7 mouse cellular contexts compared by ENCODE assay signal in genomic region chr10:79881981-79882380, GRCm38 (mm10). TPM values are rescaled to one million over a fixed set of nuclear protein-coding genes. Genes with fewer than 3 reads are reported as not detected.
DNase-seq lines count a peak whose midpoint lies in the region; ATAC-seq and TF ChIP-seq lines count a peak whose summit lies in the region.

No protein-coding gene starts in this region.

- peak overlapping the region; percentile 59 for H3K4me2 ChIP-seq in liver, embryonic 15.5 days
- H3K4me2 ChIP-seq in stomach, postnatal 0 days (replicated peaks; ENCODE audit: low read depth): peak overlapping the region; percentile 27; the same call in 1 of the 2 replicates

- 2% methylated on average over 22 of the region's 22 CpGs for WGBS in liver, embryonic 15.5 days (ENCODE audit: insufficient replicate concordance)
- WGBS in stomach, postnatal 0 days: 9% methylated on average over 21 of the region's 22 CpGs

- H3K9me3 ChIP-seq in E14TG2a.4 (ENCODE audit: low read length) (peaks cover 1% of the 10 kb centered on the region; the same call in 1 of the 2 replicates), ES-E14 (ENCODE audit: control insufficient read depth, insufficient read depth, low read depth, low read length) (no peaks in the 10 kb centered on the region)
- no peaks in the 10 kb centered on the region for H3K9me3 ChIP-seq in liver, embryonic 15.5 days (replicated peaks)
- no peaks in the 10 kb centered on the region for H3K9me3 ChIP-seq in stomach, postnatal 0 days (ENCODE audit: control insufficient read depth, low read length)

- no peak for DNase-seq in ES-E14 (ENCODE audit: low read depth, low spot score)
- DNase-seq in heart, postnatal 4 days: peak; percentile 40
- no peak for DNase-seq in stomach, postnatal 0 days (ENCODE audit: low spot score)
- DNase-seq in gastrocnemius, postnatal 36 days: no peak
- no peak for DNase-seq in spleen, postnatal 36 days (ENCODE audit: low spot score in 2 of 2)

- H3K27ac ChIP-seq in ES-E14 (ENCODE audit: insufficient read depth, low read depth, low read length, poor library complexity, severe bottlenecking): no peak overlapping the region
- H3K27ac ChIP-seq in liver, embryonic 15.5 days (replicated peaks): no peak overlapping the region
- no peak overlapping the region for H3K27ac ChIP-seq in stomach, postnatal 0 days (replicated peaks)

- peaks cover 65% of the 10 kb centered on the region for H3K4me1 ChIP-seq in E14TG2a.4 (replicated peaks; ENCODE audit: low read depth, low read length)
- H3K4me1 ChIP-seq in ES-E14 (ENCODE audit: control insufficient read depth in 2 of 2, insufficient read depth in 2 of 2, low read length in 2 of 2, poor library complexity in 1 of 2): peaks cover 0 to 19% of the 10 kb centered on the region in 2 experiments; a peak in 1 of 4 replicates
- peaks cover 61% of the 10 kb centered on the region for H3K4me1 ChIP-seq in liver, embryonic 15.5 days (replicated peaks)
- no peaks in the 10 kb centered on the region; the same call in none of the 2 replicates for H3K4me1 ChIP-seq in stomach, postnatal 0 days (replicated peaks; ENCODE audit: control insufficient read depth, insufficient read depth)

- peak overlapping the region; percentile 58 for H3K4me3 ChIP-seq in E14TG2a.4 (replicated peaks; ENCODE audit: low read length)
- peak overlapping the region in 1 of 2 experiments; percentile 47; a peak in 1 of 4 replicates for H3K4me3 ChIP-seq in ES-E14 (ENCODE audit: insufficient read depth in 1 of 2, low read depth in 1 of 2, low read length in 2 of 2, poor library complexity in 1 of 2, severe bottlenecking in 1 of 2)
- peak overlapping the region; percentile 39 for H3K4me3 ChIP-seq in liver, embryonic 15.5 days (replicated peaks)
- no peak overlapping the region for H3K4me3 ChIP-seq in stomach, postnatal 0 days (ENCODE audit: low read depth, low read length)

- 0 out of 2 replicates have a peak overlapping the region, but pooled peaks have one; percentile 28 for H3K9ac ChIP-seq in ES-E14 (ENCODE audit: insufficient read depth, low read depth, low read length, poor library complexity, severe bottlenecking)
- H3K9ac ChIP-seq in liver, embryonic 15.5 days: no peak overlapping the region
- 0 out of 2 replicates have a peak overlapping the region, but pooled peaks have one; percentile 18 for H3K9ac ChIP-seq in stomach, postnatal 0 days (ENCODE audit: low read length)

- no peak for TF ChIP-seq CTCF in E14TG2a.4 (conservative IDR thresholded peaks at IDR 0.05; ENCODE audit: low read length)
- TF ChIP-seq CTCF in stomach, postnatal 0 days (IDR thresholded peaks at IDR 0.05; ENCODE audit: low read depth): no peak

- no peaks in the 10 kb centered on the region for H3K36me3 ChIP-seq in E14TG2a.4 (ENCODE audit: insufficient read depth, low read length)
- no peaks in the 10 kb centered on the region for H3K36me3 ChIP-seq in ES-E14 (ENCODE audit: control insufficient read depth, insufficient read depth, low read length, poor library complexity, severe bottlenecking)
- H3K36me3 ChIP-seq in liver, embryonic 15.5 days (replicated peaks): no peaks in the 10 kb centered on the region
- no peaks in the 10 kb centered on the region for H3K36me3 ChIP-seq in stomach, postnatal 0 days (ENCODE audit: control insufficient read depth, insufficient read depth, low read length)

- peaks cover 51% of the 10 kb centered on the region for H3K27me3 ChIP-seq in E14TG2a.4 (ENCODE audit: insufficient read depth, low read length)
- peaks cover 40% of the 10 kb centered on the region for H3K27me3 ChIP-seq in liver, embryonic 15.5 days
- no peaks in the 10 kb centered on the region for H3K27me3 ChIP-seq in stomach, postnatal 0 days (ENCODE audit: control insufficient read depth, insufficient read depth, low read length)

- 0 out of 2 replicates have a peak, but pooled peaks have one; percentile 23 for ATAC-seq in liver, embryonic 15.5 days (ENCODE audit: insufficient read depth)
- peak; percentile 36 for ATAC-seq in stomach, postnatal 0 days (ENCODE audit: low FRiP score, low TSS enrichment)

- in situ Hi-C loops in ES-E14 (cut with MboI; ENCODE audit: low sequenced_read_pairs in 2 of 2, unreplicated experiment in 2 of 2): no loop called here

- no peak for TF ChIP-seq EP300 in stomach, postnatal 0 days (optimal IDR thresholded peaks at IDR 0.05)

- intact Hi-C loops in gastrocnemius, postnatal 36 days (cut with DNase I): loop anchor here (5.0 kb wide), 1 partner anchor 50 kb away; no protein-coding TSS in a partner anchor

TF ChIP-seq in ES-E14, 5 proteins besides CTCF, POLR2A, EP300 and RAD21:
- TF ChIP-seq CHD2 (IDR thresholded peaks at IDR 0.05; ENCODE audit: low read depth, low read length): no peak
- no peak for TF ChIP-seq HCFC1 (IDR thresholded peaks at IDR 0.05; ENCODE audit: borderline replicate concordance, insufficient read depth, low read length)
- no peak for TF ChIP-seq ZC3H11A (IDR thresholded peaks at IDR 0.05; ENCODE audit: borderline replicate concordance, low read depth, low read length)
- no peak for TF ChIP-seq ZNF384 (IDR thresholded peaks at IDR 0.05; ENCODE audit: low read depth, low read length)
- TF ChIP-seq MAFK (IDR thresholded peaks at IDR 0.05; ENCODE audit: insufficient read depth, low read depth, low read length): no peak

RNA-seq across cellular contexts. Expression of gene Elane, which starts 4.1 kb away (rescaled TPM):
- not detected in 2 replicates for total RNA-seq in ES-E14 (2012; rRNA removed)
- total RNA-seq in heart, postnatal 4 days (2021): not detected
- 211 and 227 TPM in 2 replicates for polyA plus RNA-seq in liver, embryonic 15.5 days (2015; fragmentation: Nextera tagmentation; extraction: Ambion mirVana)
- polyA plus RNA-seq in stomach, postnatal 0 days (2015; fragmentation: Nextera tagmentation; extraction: Ambion mirVana): 0.30 and 0.55 TPM in 2 replicates
- total RNA-seq in gastrocnemius, postnatal 36 days (2021): not detected

RNA-seq across cellular contexts. Expression of gene Plppr3, which starts 7.5 kb away (rescaled TPM):
- total RNA-seq in ES-E14 (2012; rRNA removed): 3.7 and 7.8 TPM in 2 replicates
- 1 to 10 TPM; 2.5 to 2.9 TPM for total RNA-seq in heart, postnatal 4 days (2021)
- 5.8 and 6.1 TPM in 2 replicates for polyA plus RNA-seq in liver, embryonic 15.5 days (2015; fragmentation: Nextera tagmentation; extraction: Ambion mirVana)
- polyA plus RNA-seq in stomach, postnatal 0 days (2015; fragmentation: Nextera tagmentation; extraction: Ambion mirVana): 5.5 and 7.0 TPM in 2 replicates
- total RNA-seq in gastrocnemius, postnatal 36 days (2021): not detected

RNA-seq across cellular contexts. Expression of gene Prtn3, which starts 7.7 kb away (rescaled TPM):
- 1.0 and 1.3 TPM in 2 replicates for total RNA-seq in ES-E14 (2012; rRNA removed)
- not detected for total RNA-seq in heart, postnatal 4 days (2021)
- polyA plus RNA-seq in liver, embryonic 15.5 days (2015; fragmentation: Nextera tagmentation; extraction: Ambion mirVana): 112 and 131 TPM in 2 replicates
- 0.86 and 0.87 TPM in 2 replicates for polyA plus RNA-seq in stomach, postnatal 0 days (2015; fragmentation: Nextera tagmentation; extraction: Ambion mirVana)
- total RNA-seq in gastrocnemius, postnatal 36 days (2021): not detected

RNA-seq across cellular contexts. Expression of gene Cfd, which starts 8.7 kb away (rescaled TPM):
- total RNA-seq in ES-E14 (2012; rRNA removed): not detected in 2 replicates
- under 1 TPM in 1 of 2 experiments, not detected in 1; 0.38 TPM for total RNA-seq in heart, postnatal 4 days (2021)
- polyA plus RNA-seq in liver, embryonic 15.5 days (2015; fragmentation: Nextera tagmentation; extraction: Ambion mirVana): not detected in 2 replicates
- not detected in 2 replicates for polyA plus RNA-seq in stomach, postnatal 0 days (2015; fragmentation: Nextera tagmentation; extraction: Ambion mirVana)
- total RNA-seq in gastrocnemius, postnatal 36 days (2021): 10 to 100 TPM; 47.6 to 86.0 TPM

RNA-seq across cellular contexts. Expression of gene Med16, which starts 26.7 kb away (rescaled TPM):
- total RNA-seq in ES-E14 (2012; rRNA removed): 21.0 and 24.9 TPM in 2 replicates
- 10 to 100 TPM; 67.1 to 68.2 TPM for total RNA-seq in heart, postnatal 4 days (2021)
- polyA plus RNA-seq in liver, embryonic 15.5 days (2015; fragmentation: Nextera tagmentation; extraction: Ambion mirVana): 16.4 and 18.0 TPM in 2 replicates
- polyA plus RNA-seq in stomach, postnatal 0 days (2015; fragmentation: Nextera tagmentation; extraction: Ambion mirVana): 25.6 and 29.7 TPM in 2 replicates
- total RNA-seq in gastrocnemius, postnatal 36 days (2021): 10 to 100 TPM; 27.5 to 35.3 TPM
